In genomic region chr16:89993991-89994825, GRCm38 (mm10) we compare ENCODE assay signal across 11 mouse cellular contexts.
DNase-seq lines count a peak whose midpoint lies in the region; ATAC-seq and TF ChIP-seq lines count a peak whose summit lies in the region.
"Had no signal": no experiment of that assay in that cellular context is flagged by ENCODE, and none has a peak within 500 bp of the region (broad histone marks: within the 10 kb centered on the region; RNA-seq: fewer than 3 reads in every experiment).

No protein-coding gene starts in this region.

- H3K36me3 ChIP-seq in erythroblast, embryonic 14.5 days (ENCODE audit: control insufficient read depth) = no peaks in the 10 kb centered on the region
- H3K36me3 ChIP-seq in MEL (ENCODE audit: control insufficient read depth in 1 of 2, insufficient read depth in 2 of 2, low read length in 2 of 2) = peaks cover 0 to 41% of the 10 kb centered on the region in 2 experiments; a peak in 2 of 4 replicates
- H3K36me3 ChIP-seq: embryonic facial prominence, embryonic 12.5 days had no signal

- DNase-seq in MEL (ENCODE audit: low read depth, low spot score) = peak; percentile 89
- DNase-seq in cerebellum, postnatal 36 days = peak; percentile 80 to 82
- no peak for DNase-seq in neural tube, embryonic 10.5 days (ENCODE audit: extremely low spot score, low spot score)
- DNase-seq in lung, adult 18-20 months = no peak
- DNase-seq: kidney, postnatal 10 days; midbrain, embryonic 14.5 days had no signal

- TF ChIP-seq EP300 in MEL (IDR thresholded peaks at IDR 0.05; ENCODE audit: low read depth in 1 of 2, low read length in 2 of 2) = peak; percentile 50 to 72; a peak in 3 of 4 replicates

- ATAC-seq in erythroblast, adult 5-6 weeks (replicated peaks; ENCODE audit: low FRiP score, poor library complexity, severe bottlenecking) = no peak
- peak; percentile 64 for ATAC-seq in megakaryocyte progenitor cell, adult 5-6 weeks (replicated peaks; ENCODE audit: poor library complexity)
- no peak for ATAC-seq in activated CD4-positive, CD25-positive, alpha-beta regulatory T cell, adult 4 months

- peak in 1 of 2 experiments; percentile 76; a peak in 2 of 4 replicates for TF ChIP-seq POLR2A in MEL (IDR thresholded peaks at IDR 0.05; ENCODE audit: control insufficient read depth in 1 of 2, insufficient read depth in 1 of 2, low read depth in 1 of 2, low read length in 2 of 2, poor library complexity in 1 of 2)

- peak overlapping the region; percentile 53 for H3K9ac ChIP-seq in MEL (ENCODE audit: control insufficient read depth, low read depth, low read length, poor library complexity, severe bottlenecking)
- H3K9ac ChIP-seq: embryonic facial prominence, embryonic 12.5 days had no signal

- H3K27me3 ChIP-seq in erythroblast, embryonic 14.5 days (ENCODE audit: control insufficient read depth) = no peaks in the 10 kb centered on the region
- no peaks in the 10 kb centered on the region for H3K27me3 ChIP-seq in MEL (ENCODE audit: control insufficient read depth in 1 of 2, insufficient read depth in 2 of 2, low read length in 2 of 2)
- H3K27me3 ChIP-seq: embryonic facial prominence, embryonic 12.5 days had no signal

- H3K4me1 ChIP-seq in erythroblast, embryonic 14.5 days (ENCODE audit: control insufficient read depth) = peaks cover 51% of the 10 kb centered on the region
- H3K4me1 ChIP-seq in MEL (ENCODE audit: control insufficient read depth in 1 of 2, insufficient read depth in 2 of 2, low read length in 2 of 2) = peaks cover 7 to 44% of the 10 kb centered on the region in 2 experiments

- H3K79me2 ChIP-seq in MEL (ENCODE audit: control insufficient read depth, insufficient read depth, low read length, poor library complexity) = no peaks in the 10 kb centered on the region; the same call in 1 of the 2 replicates

- TF ChIP-seq CTCF in MEL (IDR thresholded peaks at IDR 0.05 in 2 of 3, conservative IDR thresholded peaks at IDR 0.05 in 1 of 3; ENCODE audit: control insufficient read depth in 1 of 3, insufficient read depth in 1 of 3, low read depth in 2 of 3, low read length in 3 of 3, poor library complexity in 1 of 3, severe bottlenecking in 1 of 3) = no peak

- H3K4me3 ChIP-seq in erythroblast, embryonic 14.5 days (replicated peaks) = peak overlapping the region; percentile 28
- peak overlapping the region; percentile 13 to 42; a peak in 3 of 4 replicates for H3K4me3 ChIP-seq in MEL (ENCODE audit: control insufficient read depth in 1 of 2, insufficient read depth in 1 of 2, low read depth in 2 of 2, low read length in 2 of 2)
- H3K4me3 ChIP-seq: embryonic facial prominence, embryonic 12.5 days had no signal

- no peak for TF ChIP-seq RAD21 in MEL (IDR thresholded peaks at IDR 0.05; ENCODE audit: low read depth, low read length)

- H3K9me3 ChIP-seq in erythroblast, embryonic 14.5 days (ENCODE audit: control insufficient read depth, low read length) = peaks cover 6% of the 10 kb centered on the region
- H3K9me3 ChIP-seq in MEL (replicated peaks; ENCODE audit: insufficient read depth, low read length) = no peaks in the 10 kb centered on the region
- H3K9me3 ChIP-seq: embryonic facial prominence, embryonic 12.5 days had no signal

- peak overlapping the region; percentile 96 for H3K27ac ChIP-seq in MEL (ENCODE audit: control insufficient read depth, low read depth, low read length)
- H3K27ac ChIP-seq: embryonic facial prominence, embryonic 12.5 days had no signal

TF ChIP-seq in MEL, 35 proteins besides CTCF, POLR2A, EP300 and RAD21:
- TF ChIP-seq ELF1 (IDR thresholded peaks at IDR 0.05; ENCODE audit: low read depth, low read length) = no peak
- TF ChIP-seq TBP (IDR thresholded peaks at IDR 0.05; ENCODE audit: low read depth, low read length) = peak; percentile 77
- TF ChIP-seq E2F4 (IDR thresholded peaks at IDR 0.05; ENCODE audit: borderline replicate concordance, low read depth, low read length) = no peak
- TF ChIP-seq MAX (IDR thresholded peaks at IDR 0.05; ENCODE audit: low read length) = peak; percentile 54
- TF ChIP-seq POLR2AphosphoS2 (IDR thresholded peaks at IDR 0.05; ENCODE audit: low read length) = no peak
- no peak for TF ChIP-seq MEF2A (IDR thresholded peaks at IDR 0.05; ENCODE audit: extremely low read depth, insufficient replicate concordance, low read depth, low read length, poor library complexity, severe bottlenecking)
- TF ChIP-seq GATA1 (IDR thresholded peaks at IDR 0.05; ENCODE audit: low read depth, low read length) = peak; percentile 32; the same call in 1 of the 2 replicates
- TF ChIP-seq BHLHE40 (IDR thresholded peaks at IDR 0.05; ENCODE audit: borderline replicate concordance, low read depth, low read length) = no peak
- peak; percentile 40; the same call in 1 of the 2 replicates for TF ChIP-seq RCOR1 (IDR thresholded peaks at IDR 0.05; ENCODE audit: low read depth, low read length)
- TF ChIP-seq ZC3H11A (IDR thresholded peaks at IDR 0.05; ENCODE audit: low read depth, low read length) = no peak
- TF ChIP-seq UBTF (IDR thresholded peaks at IDR 0.05; ENCODE audit: borderline replicate concordance, insufficient read depth, low read depth, low read length) = no peak
- peak; percentile 46; the same call in 1 of the 2 replicates for TF ChIP-seq NELFE (IDR thresholded peaks at IDR 0.05; ENCODE audit: low read depth, low read length)
- TF ChIP-seq MYC (IDR thresholded peaks at IDR 0.05; ENCODE audit: low read depth, low read length) = peak; percentile 86; the same call in 1 of the 2 replicates
- no peak for TF ChIP-seq ZKSCAN1 (IDR thresholded peaks at IDR 0.05; ENCODE audit: low read depth, low read length)
- peak; percentile 89 for TF ChIP-seq MXI1 (IDR thresholded peaks at IDR 0.05; ENCODE audit: low read depth, low read length)
- TF ChIP-seq SIN3A (IDR thresholded peaks at IDR 0.05; ENCODE audit: low read length) = peak; percentile 59
- 0 out of 2 replicates have a peak, but pooled peaks have one; percentile 49 for TF ChIP-seq MYB (IDR thresholded peaks at IDR 0.05; ENCODE audit: low read depth, low read length)
- TF ChIP-seq ETS1 (IDR thresholded peaks at IDR 0.05; ENCODE audit: low read depth, low read length) = peak; percentile 56; the same call in 1 of the 2 replicates

Comparison
In these comparisons a context has a peak if more than half of its experiments do, and no peak if none do; other contexts are left out.
1. DNase-seq: peak in MEL (single experiment) and cerebellum, postnatal 36 days (2 of 2); none in neural tube, embryonic 10.5 days (single experiment) and lung, adult 18-20 months (0 of 2).